Mouse (Mus musculus) CH12.LX (cell line): ENCODE results near the gene Gm4133. TPM values are rescaled to one million over a fixed set of nuclear protein-coding genes. Genes with fewer than 3 reads are reported as not detected.
"Not testable (repeated sequence)": the region's sequence is repeated elsewhere in the genome, so short reads cannot be mapped to it uniquely, and the experiment has no call there.

ENCODE experiments used
- DNase-seq: peaks from one replicate; pipeline ENCODE4 v3.0.0-alpha.2; 2013; ENCODE audit errors: extremely low read depth
- H3K27ac ChIP-seq: 2 replicates; pipeline ENCODE4 v1.5.1; 2012; ENCODE audit warnings: low read depth, mild to moderate bottlenecking, control low read depth, moderate library complexity; ENCODE audit not compliant: insufficient read depth
- H3K27me3 ChIP-seq: replicated peaks from 2 replicates; pipeline ENCODE3; 2012; ENCODE audit warnings: inconsistent platforms
- H3K36me3 ChIP-seq, 2 experiments: replicated peaks in 1 of 2; 2 replicates each; pipeline versions ENCODE3 to v1.6.1; 2012; ENCODE audit warnings: inconsistent platforms in 1 of 2, low read length in 1 of 2, mild to moderate bottlenecking in 1 of 2, mixed read lengths in 1 of 2, moderate library complexity in 1 of 2; ENCODE audit not compliant: control insufficient read depth in 1 of 2, insufficient read depth in 1 of 2
- H3K4me1 ChIP-seq, 2 experiments: 2 replicates each; pipeline ENCODE4 v1.6.1; 2012; ENCODE audit warnings: inconsistent platforms in 1 of 2, moderate library complexity in 1 of 2; ENCODE audit not compliant: insufficient read depth in 2 of 2, control insufficient read depth in 1 of 2
- H3K4me2 ChIP-seq: 2 replicates; pipeline ENCODE4 v1.6.1; 2012; ENCODE audit warnings: low read depth, mild to moderate bottlenecking, control low read depth; ENCODE audit not compliant: poor library complexity, insufficient read depth, severe bottlenecking
- H3K4me3 ChIP-seq, 3 experiments: fragments of 150-350 bp in 1 of 3; sonication (generic) in 1 of 3; replicated peaks in 1 of 3; 2 replicates each; pipeline versions ENCODE3 to v1.5.1; 2011 to 2012; ENCODE audit warnings: low read depth in 2 of 3, low read length in 2 of 3, mild to moderate bottlenecking in 2 of 3, moderate library complexity in 2 of 3, control low read depth in 1 of 3, improper control_type of control experiment in 1 of 3, inconsistent platforms in 1 of 3, mixed read lengths in 1 of 3; ENCODE audit not compliant: poor library complexity in 1 of 3
- H3K79me2 ChIP-seq: replicated peaks from 2 replicates; pipeline ENCODE4 v1.6.1; 2012; ENCODE audit warnings: mild to moderate bottlenecking, moderate library complexity; ENCODE audit not compliant: control insufficient read depth, poor library complexity, insufficient read depth, severe bottlenecking; ENCODE audit errors: extremely low read depth
- H3K9ac ChIP-seq: 2 replicates; pipeline ENCODE4 v1.6.1; 2012; ENCODE audit warnings: low read depth, mild to moderate bottlenecking, control low read depth, moderate library complexity; ENCODE audit not compliant: insufficient read depth
- H3K9me3 ChIP-seq: replicated peaks from 2 replicates; pipeline ENCODE3; 2012; ENCODE audit warnings: low read length, inconsistent platforms, mixed read lengths
- dilution Hi-C: fragments of 300-500 bp; cut with MboI; formaldehyde crosslinking; loops from 2 replicates; pipeline ENCODE4 v1.14.3; 2020; ENCODE audit warnings: low sequenced_read_pairs; ENCODE audit not compliant: extremely low pct_unique_long_range_greater_than_20kb, extremely low pct_ligation_motif_present
- in situ Hi-C: fragments of 300-500 bp; cut with MboI; formaldehyde crosslinking; loops from 3 replicates; pipeline ENCODE4 v1.14.3; 2019; ENCODE audit warnings: low sequenced_read_pairs, low pct_ligation_motif_present, low pct_unique_long_range_greater_than_20kb, mixed read lengths
- polyA plus RNA-seq: library from polyadenylated mRNA; unstranded; fragments of >175 nt; gene quantifications from 2 replicates; pipeline ENCODE4 v1.2.1, GENCODE M21; 2012; ENCODE audit warnings: low read depth; ENCODE audit not compliant: insufficient read length
- total RNA-seq, 2 experiments: library from RNA; depleted of rRNA; stranded (reverse); fragments of 300-350 nt in 1 of 2; fragments of >200 nt in 1 of 2; gene quantifications; 2 replicates each; pipeline ENCODE4 v1.2.3; 2012 to 2014

Gene Gm4133
- total RNA-seq (2012; rRNA removed) (not detected in 2 replicates), total RNA-seq (2014; rRNA removed) (not detected in 2 replicates), polyA plus RNA-seq (not detected in 2 replicates)

GRCm38 (mm10) chr7:20333965-20334364 lies at the start of gene Gm4133:
Gene Gm4133, minus strand, starts transcription at chr7:20334065.
- H3K27me3 ChIP-seq, in situ Hi-C loops, H3K4me3 ChIP-seq, H3K36me3 ChIP-seq, dilution Hi-C loops, H3K4me2 ChIP-seq, DNase-seq, H3K9ac ChIP-seq, H3K9me3 ChIP-seq, H3K27ac ChIP-seq, H3K4me1 ChIP-seq, H3K79me2 ChIP-seq: not testable (repeated sequence)

DNA sequence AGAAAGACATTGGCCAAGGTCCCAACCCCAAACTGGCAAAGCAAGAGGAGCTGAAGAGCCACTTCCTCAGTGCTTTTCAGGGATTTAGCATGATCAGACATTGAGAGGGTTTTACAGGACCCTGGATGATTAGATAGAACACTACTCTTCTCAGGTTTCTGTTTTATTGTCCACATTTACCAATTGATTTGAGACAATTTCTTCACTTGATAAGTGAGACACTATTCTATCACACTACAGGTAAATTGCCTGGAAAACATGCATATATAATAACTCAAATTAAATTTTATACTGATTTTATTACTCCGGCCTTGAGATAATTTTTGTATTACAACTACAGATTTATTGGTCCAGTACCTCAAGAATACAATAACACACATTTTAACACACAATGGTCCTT lies 41.4 kb upstream of the Gm4133 start, which contains the start of gene Gm5728:
Gene Gm5728 (minus strand): TSS at position 101 of the 400 bp plus-strand sequence.
- in situ Hi-C loops, H3K9me3 ChIP-seq, dilution Hi-C loops, H3K4me1 ChIP-seq, H3K9ac ChIP-seq, H3K36me3 ChIP-seq, H3K79me2 ChIP-seq, H3K27me3 ChIP-seq, H3K4me3 ChIP-seq, H3K27ac ChIP-seq, H3K4me2 ChIP-seq, DNase-seq: not testable (repeated sequence)

Other genes starting within 250 kb of the Gm4133 start
- gene Vmn1r91, start 234.4 kb downstream of the Gm4133 start, total RNA-seq (2012; rRNA removed) = not detected in 2 replicates
- gene Vmn1r91, start 234.4 kb downstream of the Gm4133 start, total RNA-seq (2014; rRNA removed) = not detected in 2 replicates
- not detected in 2 replicates for gene Vmn1r91, start 234.4 kb downstream of the Gm4133 start, polyA plus RNA-seq
- gene Gm16442, start 211.5 kb downstream of the Gm4133 start, total RNA-seq (2012; rRNA removed) = not detected in 2 replicates
- gene Gm16442, start 211.5 kb downstream of the Gm4133 start, total RNA-seq (2014; rRNA removed) = not detected in 2 replicates
- not detected in 2 replicates for gene Gm16442, start 211.5 kb downstream of the Gm4133 start, polyA plus RNA-seq
- gene Vmn1r93, start 195.0 kb downstream of the Gm4133 start, total RNA-seq (2012; rRNA removed) = not detected in 2 replicates
- not detected in 2 replicates for gene Vmn1r93, start 195.0 kb downstream of the Gm4133 start, total RNA-seq (2014; rRNA removed)
- not detected in 2 replicates for gene Vmn1r93, start 195.0 kb downstream of the Gm4133 start, polyA plus RNA-seq
- not detected in 2 replicates for gene Vmn1r94, start 165.7 kb downstream of the Gm4133 start, total RNA-seq (2012; rRNA removed)
- not detected in 2 replicates for gene Vmn1r94, start 165.7 kb downstream of the Gm4133 start, total RNA-seq (2014; rRNA removed)
- gene Vmn1r94, start 165.7 kb downstream of the Gm4133 start, polyA plus RNA-seq = not detected in 2 replicates
- gene Vmn1r95, start 140.4 kb downstream of the Gm4133 start, total RNA-seq (2012; rRNA removed) = not detected in 2 replicates
- not detected in 2 replicates for gene Vmn1r95, start 140.4 kb downstream of the Gm4133 start, total RNA-seq (2014; rRNA removed)
- not detected in 2 replicates for gene Vmn1r95, start 140.4 kb downstream of the Gm4133 start, polyA plus RNA-seq
- not detected in 2 replicates for gene Gm6164, start 128.5 kb downstream of the Gm4133 start, total RNA-seq (2012; rRNA removed)
- not detected in 2 replicates for gene Gm6164, start 128.5 kb downstream of the Gm4133 start, total RNA-seq (2014; rRNA removed)
- not detected in 2 replicates for gene Gm6164, start 128.5 kb downstream of the Gm4133 start, polyA plus RNA-seq
- gene Gm4498, start 100.2 kb downstream of the Gm4133 start, total RNA-seq (2012; rRNA removed) = not detected in 2 replicates
- not detected in 2 replicates for gene Gm4498, start 100.2 kb downstream of the Gm4133 start, total RNA-seq (2014; rRNA removed)
- not detected in 2 replicates for gene Gm4498, start 100.2 kb downstream of the Gm4133 start, polyA plus RNA-seq
- gene Gm5890, start 71.2 kb downstream of the Gm4133 start, total RNA-seq (2012; rRNA removed) = not detected in 2 replicates
- not detected in 2 replicates for gene Gm5890, start 71.2 kb downstream of the Gm4133 start, total RNA-seq (2014; rRNA removed)
- gene Gm5890, start 71.2 kb downstream of the Gm4133 start, polyA plus RNA-seq = not detected in 2 replicates
- not detected in 2 replicates for gene Gm5728, start 41.3 kb upstream of the Gm4133 start, total RNA-seq (2012; rRNA removed)
- not detected in 2 replicates for gene Gm5728, start 41.3 kb upstream of the Gm4133 start, total RNA-seq (2014; rRNA removed)
- not detected in 2 replicates for gene Gm5728, start 41.3 kb upstream of the Gm4133 start, polyA plus RNA-seq
- gene Vmn1r100, start 83.9 kb upstream of the Gm4133 start, total RNA-seq (2012; rRNA removed) = not detected in 2 replicates
- gene Vmn1r100, start 83.9 kb upstream of the Gm4133 start, total RNA-seq (2014; rRNA removed) = not detected in 2 replicates
- not detected in 2 replicates for gene Vmn1r100, start 83.9 kb upstream of the Gm4133 start, polyA plus RNA-seq
- not detected in 2 replicates for gene Vmn1r101, start 108.5 kb upstream of the Gm4133 start, total RNA-seq (2012; rRNA removed)
- gene Vmn1r101, start 108.5 kb upstream of the Gm4133 start, total RNA-seq (2014; rRNA removed) = not detected in 2 replicates
- gene Vmn1r101, start 108.5 kb upstream of the Gm4133 start, polyA plus RNA-seq = not detected in 2 replicates
- not detected in 2 replicates for gene Gm10670, start 140.9 kb upstream of the Gm4133 start, total RNA-seq (2012; rRNA removed)
- gene Gm10670, start 140.9 kb upstream of the Gm4133 start, total RNA-seq (2014; rRNA removed) = not detected in 2 replicates
- gene Gm10670, start 140.9 kb upstream of the Gm4133 start, polyA plus RNA-seq = not detected in 2 replicates
- not detected in 2 replicates for gene Vmn1r103, start 176.5 kb upstream of the Gm4133 start, total RNA-seq (2012; rRNA removed)
- not detected in 2 replicates for gene Vmn1r103, start 176.5 kb upstream of the Gm4133 start, total RNA-seq (2014; rRNA removed)
- gene Vmn1r103, start 176.5 kb upstream of the Gm4133 start, polyA plus RNA-seq = not detected in 2 replicates
- not detected in 2 replicates for gene Vmn1r104, start 199.8 kb upstream of the Gm4133 start, total RNA-seq (2012; rRNA removed)
- not detected in 2 replicates for gene Vmn1r104, start 199.8 kb upstream of the Gm4133 start, total RNA-seq (2014; rRNA removed)
- not detected in 2 replicates for gene Vmn1r104, start 199.8 kb upstream of the Gm4133 start, polyA plus RNA-seq
- not detected in 2 replicates for gene Gm5726, start 211.7 kb upstream of the Gm4133 start, total RNA-seq (2012; rRNA removed)
- not detected in 2 replicates for gene Gm5726, start 211.7 kb upstream of the Gm4133 start, total RNA-seq (2014; rRNA removed)
- gene Gm5726, start 211.7 kb upstream of the Gm4133 start, polyA plus RNA-seq = not detected in 2 replicates
- gene Gm4141, start 242.2 kb upstream of the Gm4133 start, total RNA-seq (2012; rRNA removed) = not detected in 2 replicates
- gene Gm4141, start 242.2 kb upstream of the Gm4133 start, total RNA-seq (2014; rRNA removed) = not detected in 2 replicates
- not detected in 2 replicates for gene Gm4141, start 242.2 kb upstream of the Gm4133 start, polyA plus RNA-seq